Mouse (Mus musculus): ENCODE data around the gene Nisch.

GRCm38 (mm10) chr14:31132491-31132975, 84.2 kb downstream of the Nisch start:
- no peak for TF ChIP-seq CEBPB (IDR thresholded peaks at IDR 0.05; ENCODE audit: low read depth)
- no peak for TF ChIP-seq CTCF (IDR thresholded peaks at IDR 0.05; ENCODE audit: control insufficient read depth, insufficient read depth, insufficient read length)
- no peak for TF ChIP-seq MAX (IDR thresholded peaks at IDR 0.05)
- TF ChIP-seq MYOG (IDR thresholded peaks at IDR 0.05; ENCODE audit: control insufficient read depth, extremely low read depth, insufficient read length): no peak
- no peak for TF ChIP-seq USF1 (IDR thresholded peaks at IDR 0.05; ENCODE audit: low read depth)
- no peak for TF ChIP-seq MYOD1 (IDR thresholded peaks at IDR 0.05; ENCODE audit: control insufficient read depth, insufficient read length, low read depth)
